Mouse (Mus musculus): ENCODE measurements around the gene Lmo7.

Lmo7 gene

DNA sequence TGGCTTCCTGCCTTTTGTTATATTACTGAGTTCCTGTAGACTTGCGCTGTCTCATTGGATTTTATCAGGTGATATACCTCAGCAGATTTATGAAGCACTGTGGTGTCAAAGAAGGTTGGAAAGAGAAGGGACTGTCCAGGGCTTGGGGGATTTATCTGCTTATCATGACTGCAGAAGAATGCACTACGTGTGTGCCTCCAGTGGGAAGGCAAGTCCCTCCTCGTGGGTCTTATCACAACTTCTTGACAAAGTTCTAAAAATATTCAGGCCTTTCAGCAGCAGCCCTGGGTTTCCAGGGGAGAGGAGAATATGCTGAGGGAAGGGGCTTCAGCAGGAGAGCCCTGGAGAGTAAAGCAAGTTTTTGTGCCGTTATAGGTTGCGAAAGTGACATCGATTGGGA lies 154.0 kb downstream of the Lmo7 start:
- no peak for DNase-seq

DNA sequence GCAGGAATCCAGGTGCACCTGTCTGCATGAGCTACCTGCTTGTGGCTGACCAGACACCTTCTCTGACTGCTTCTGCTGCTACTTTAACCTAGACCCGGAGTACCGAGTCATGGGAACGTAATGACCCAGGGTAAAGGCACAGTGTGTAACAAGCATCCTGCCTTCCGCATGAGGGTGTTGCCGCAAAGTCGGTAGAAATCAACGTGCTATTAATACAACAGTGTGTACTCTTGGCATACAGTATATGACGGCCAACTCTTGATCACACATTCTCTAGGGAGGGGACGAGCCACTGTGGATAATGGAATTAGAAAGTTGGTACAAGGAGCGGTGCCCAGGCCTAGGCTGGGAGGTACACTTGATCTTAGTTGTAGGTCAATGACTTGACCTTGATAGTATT lies 156.6 kb downstream of the Lmo7 start:
- DNase-seq = no peak

DNA sequence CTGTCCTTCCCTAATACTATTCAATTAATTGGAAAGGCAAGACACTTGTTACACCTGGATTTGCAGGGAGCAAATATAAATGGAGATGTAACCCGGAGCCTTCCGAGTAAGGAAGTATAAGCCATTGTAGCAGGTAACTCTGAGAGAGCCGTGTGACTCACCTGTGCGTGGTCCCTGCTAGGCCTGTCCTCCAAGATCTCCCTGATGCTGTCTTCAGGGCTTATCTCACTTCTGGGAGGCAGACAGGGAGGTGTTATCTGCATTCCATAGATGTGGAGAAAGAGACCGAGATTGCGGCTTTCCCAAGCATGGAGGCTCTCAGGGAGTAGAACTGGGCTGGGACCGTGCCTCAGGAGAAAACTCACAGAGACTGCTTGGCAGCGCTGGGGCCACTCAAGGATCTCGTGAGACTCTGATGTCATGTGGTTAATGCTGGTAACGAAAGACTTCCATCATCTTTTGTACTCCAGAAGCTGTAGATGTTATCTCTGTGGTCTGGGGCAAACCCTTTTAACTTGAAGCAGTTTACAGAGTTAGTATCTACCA lies 162.2 kb downstream of the Lmo7 start:
- no peak for DNase-seq

DNA sequence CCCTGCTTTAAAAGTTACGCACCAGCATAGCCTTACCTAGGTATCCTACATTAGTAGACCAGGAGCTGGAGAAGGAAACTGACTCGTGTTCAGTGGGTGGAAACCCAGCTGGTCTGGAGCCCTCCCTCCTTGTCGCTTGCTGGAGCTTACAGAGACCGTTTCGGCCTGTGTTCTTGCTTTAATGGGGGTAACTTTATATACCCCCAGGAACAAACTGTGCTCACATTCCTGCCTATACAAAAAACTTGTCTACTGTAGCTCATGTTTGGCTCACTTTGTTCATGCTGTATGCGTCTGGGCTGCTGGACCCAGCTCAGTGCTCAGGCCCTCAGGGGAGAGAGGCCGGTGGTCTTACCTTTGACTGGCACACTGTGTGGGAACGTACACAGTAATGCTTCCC lies 162.7 kb downstream of the Lmo7 start:
- no peak for DNase-seq

DNA sequence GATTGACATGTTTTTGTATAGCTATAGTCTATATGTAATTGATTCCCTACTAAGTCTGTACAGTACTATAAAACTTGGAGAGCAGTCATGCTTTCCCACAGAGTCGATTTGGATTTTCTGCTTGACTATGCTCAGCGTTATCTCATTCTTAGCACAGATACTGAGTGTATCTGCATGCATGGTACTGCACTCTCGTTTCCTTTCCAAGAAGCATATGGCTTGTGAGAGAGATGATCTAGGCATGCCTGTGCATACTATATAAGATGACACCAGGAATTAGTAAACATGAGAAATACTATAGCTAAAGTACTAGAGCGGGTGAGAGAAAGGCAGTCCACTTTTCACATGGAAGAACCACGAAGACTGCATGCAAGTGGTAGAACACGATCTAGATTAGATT lies 163.5 kb downstream of the Lmo7 start:
- no peak for DNase-seq

DNA sequence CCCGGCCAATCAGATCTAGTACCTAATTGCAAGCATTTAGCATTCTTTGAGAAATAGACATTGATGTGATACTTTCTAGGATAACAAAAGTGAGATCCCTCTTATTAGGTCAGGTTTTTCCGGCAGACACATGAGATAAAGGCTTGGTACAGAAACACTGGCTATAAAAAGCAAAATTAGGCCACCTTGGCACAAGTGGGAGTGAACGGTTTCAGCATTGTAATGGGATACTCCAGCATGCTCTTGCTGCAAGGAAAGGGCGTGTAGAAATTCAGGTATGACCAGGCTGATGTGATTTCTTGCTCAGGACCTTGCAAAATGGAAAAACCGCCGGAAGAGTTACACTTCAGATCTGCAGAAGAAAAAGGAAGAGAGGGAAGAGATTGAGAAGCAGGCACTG lies 168.5 kb downstream of the Lmo7 start:
- no peak for DNase-seq

DNA sequence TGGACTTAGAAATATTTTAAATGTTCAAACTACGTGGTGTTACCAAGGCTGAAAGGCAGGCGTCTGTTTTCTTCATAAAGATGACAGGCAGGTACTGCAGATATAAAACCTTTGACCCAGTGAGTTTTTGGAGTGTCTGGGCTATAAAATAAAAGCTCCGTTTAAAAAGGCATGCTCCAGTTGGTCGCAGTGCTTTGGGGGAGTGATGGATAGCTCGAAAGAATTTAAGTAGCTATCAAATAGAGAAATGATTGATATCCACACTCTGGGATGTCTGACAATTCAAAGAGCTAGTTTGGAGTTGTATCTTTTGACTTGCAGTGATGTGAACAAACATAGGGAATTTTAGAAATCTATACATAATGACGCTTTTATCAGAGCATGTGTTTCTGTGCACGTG lies 171.7 kb downstream of the Lmo7 start:
- DNase-seq = no peak

DNA sequence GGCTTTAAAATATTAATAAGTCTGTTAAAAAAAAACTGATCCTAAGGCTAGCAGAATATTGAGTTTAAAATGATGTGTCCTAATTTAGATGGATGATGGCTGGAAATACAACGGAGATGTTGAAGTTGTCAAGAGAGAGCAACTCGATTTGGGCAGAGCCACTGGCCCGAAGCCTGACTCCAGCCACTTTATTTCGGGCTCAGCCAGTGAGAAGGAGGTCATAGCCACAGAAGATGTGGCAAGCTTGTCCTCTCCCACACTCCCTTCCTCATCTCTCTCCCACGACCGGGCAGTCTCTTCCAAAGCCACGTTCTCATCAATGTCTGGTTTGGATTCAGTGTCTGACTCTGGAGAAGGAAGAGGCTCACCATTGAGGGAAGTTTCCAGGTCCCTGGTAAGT lies 172.2 kb downstream of the Lmo7 start:
- no peak for DNase-seq

DNA sequence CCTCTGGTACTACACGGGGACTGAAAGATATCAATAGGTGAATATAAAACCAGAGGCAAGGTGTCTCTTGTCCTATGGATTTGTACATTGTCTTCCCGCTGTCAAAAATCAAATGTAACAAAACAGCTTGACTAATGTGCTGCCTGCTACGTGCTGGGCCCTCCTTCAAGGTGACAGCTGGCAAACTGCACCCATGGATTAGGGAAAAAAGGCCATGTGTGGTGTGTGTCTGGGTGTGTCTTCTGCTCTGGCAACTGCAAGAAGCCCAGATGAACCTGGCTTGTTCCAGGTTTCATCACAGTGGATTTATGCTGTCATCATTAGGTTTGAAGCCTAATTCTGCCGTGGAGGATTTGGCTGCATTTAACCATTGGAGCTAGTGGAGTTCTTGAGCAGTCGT lies 174.0 kb downstream of the Lmo7 start:
- DNase-seq = no peak

DNA sequence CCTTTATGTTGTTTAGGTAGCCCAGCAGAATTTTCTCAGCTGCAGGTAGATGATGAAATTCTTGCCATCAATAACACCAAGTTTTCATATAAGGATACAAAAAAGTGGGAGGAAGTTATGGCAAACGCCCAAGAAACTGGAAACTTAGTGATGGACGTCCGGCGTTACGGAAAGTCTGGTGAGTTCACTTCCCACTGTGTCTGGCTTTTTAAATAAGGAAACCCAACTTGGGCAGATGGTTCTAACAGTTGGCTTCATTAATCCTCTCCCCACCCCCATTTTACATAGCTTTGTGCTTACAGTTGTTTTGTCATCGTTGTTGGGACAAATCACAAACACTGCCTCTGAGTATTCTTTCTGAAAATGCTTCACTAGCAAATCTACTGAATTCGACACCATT lies 182.2 kb downstream of the Lmo7 start:
- no peak for DNase-seq

DNA sequence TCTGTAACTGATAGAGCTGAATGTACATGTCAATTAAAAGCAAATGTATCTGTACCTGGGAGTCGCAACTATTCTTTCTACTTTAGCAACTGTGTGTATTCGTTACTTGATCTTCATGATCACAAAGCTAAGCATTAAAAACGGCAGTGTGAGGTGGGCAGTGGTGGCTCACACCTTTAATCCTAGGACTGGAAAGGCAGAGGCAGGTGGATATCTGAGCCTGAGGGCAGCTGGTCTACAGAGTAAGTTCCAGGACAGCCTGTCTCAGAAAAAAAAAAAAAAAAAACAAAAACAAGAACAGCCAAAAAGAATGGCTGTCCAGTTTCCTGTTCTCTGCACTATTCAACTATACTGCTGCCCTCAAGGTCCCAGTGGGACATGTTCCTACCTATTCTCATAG lies 182.6 kb downstream of the Lmo7 start:
- DNase-seq = no peak

DNA sequence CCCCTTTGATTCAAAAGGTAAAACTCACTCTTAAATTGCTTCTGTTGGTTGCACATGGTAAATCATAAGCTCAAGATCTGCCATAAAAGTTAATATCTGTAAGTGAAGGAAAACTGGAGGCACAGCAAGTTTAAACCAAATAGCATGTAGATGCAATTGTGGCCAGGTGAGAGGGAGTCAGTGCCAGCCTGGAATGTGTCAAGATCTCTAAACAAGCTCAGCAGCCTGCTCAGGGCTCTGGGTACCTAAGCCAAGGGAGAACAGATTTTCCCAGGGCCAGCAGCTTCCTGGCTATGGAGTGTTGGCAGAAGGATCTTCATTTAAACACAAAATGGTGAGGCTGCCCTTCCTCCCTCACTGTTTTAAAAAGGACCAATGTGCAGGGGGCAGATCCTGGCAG lies 184.6 kb downstream of the Lmo7 start:
- no peak for DNase-seq

DNA sequence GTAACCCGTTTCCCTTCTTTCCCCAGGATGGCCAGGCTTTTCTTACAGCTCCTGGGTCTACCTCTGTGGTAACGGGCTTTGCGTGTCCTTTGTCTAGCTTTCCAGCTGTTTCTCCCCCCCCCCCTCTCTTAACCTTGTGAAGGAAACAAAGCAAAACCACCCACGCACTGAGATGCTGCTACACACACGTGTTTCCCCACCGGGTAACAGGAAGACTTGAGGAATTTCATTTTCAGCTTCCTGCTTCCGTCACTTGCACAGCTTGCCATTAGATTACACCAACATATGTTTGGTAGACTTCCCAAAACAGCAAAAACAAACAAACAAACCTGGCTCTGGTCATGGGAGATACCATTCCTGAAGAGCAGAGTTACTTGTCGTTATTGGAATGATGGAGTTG lies 186.1 kb downstream of the Lmo7 start:
- no peak for DNase-seq

DNA sequence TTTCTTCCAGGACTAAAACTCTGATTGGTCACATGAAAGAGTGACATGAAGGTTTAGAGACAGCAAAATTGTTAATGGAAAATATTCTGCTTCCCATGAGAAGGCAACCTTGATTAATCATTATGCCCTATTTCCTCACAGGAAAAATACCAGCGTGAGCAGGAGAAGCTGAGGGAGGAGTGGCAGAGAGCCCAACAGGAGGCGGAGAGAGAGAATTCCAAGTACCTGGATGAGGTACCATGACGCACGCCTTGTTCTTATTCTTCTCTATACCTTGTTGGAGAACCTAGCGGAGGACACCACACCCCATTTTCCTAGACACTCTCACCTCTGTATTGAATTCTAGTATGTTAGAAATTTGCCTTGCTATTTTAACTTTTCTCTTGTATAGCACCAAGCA lies 188.7 kb downstream of the Lmo7 start:
- no peak for DNase-seq

DNA sequence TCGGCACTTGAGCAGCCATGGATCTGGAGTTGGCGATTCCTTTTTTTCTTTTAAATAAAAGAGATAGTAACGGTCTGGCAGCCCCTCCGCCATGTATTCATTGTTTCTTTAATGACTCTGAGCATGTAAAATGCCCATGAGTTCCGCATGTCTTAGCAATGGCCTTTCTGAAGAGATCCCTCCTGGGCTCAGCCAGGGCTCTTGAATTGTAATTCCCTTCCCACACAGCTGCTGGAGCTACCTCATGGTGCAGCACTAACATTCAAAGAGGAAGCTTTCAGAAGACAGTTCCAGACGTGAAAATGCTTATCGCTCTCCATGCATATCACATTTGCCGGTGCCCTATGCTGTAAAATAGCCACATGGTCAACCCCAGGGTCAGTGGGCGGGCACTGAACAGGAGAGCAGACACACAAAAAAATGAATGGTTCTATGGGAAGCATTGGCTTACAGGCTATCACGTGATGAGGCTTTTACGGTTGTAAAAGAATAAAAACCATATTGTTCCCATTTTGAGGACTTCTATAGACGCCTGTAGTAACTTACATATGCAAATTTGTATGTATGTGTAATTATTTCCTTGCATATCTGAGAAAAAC lies 198.0 kb downstream of the Lmo7 start:
- DNase-seq = no peak

DNA sequence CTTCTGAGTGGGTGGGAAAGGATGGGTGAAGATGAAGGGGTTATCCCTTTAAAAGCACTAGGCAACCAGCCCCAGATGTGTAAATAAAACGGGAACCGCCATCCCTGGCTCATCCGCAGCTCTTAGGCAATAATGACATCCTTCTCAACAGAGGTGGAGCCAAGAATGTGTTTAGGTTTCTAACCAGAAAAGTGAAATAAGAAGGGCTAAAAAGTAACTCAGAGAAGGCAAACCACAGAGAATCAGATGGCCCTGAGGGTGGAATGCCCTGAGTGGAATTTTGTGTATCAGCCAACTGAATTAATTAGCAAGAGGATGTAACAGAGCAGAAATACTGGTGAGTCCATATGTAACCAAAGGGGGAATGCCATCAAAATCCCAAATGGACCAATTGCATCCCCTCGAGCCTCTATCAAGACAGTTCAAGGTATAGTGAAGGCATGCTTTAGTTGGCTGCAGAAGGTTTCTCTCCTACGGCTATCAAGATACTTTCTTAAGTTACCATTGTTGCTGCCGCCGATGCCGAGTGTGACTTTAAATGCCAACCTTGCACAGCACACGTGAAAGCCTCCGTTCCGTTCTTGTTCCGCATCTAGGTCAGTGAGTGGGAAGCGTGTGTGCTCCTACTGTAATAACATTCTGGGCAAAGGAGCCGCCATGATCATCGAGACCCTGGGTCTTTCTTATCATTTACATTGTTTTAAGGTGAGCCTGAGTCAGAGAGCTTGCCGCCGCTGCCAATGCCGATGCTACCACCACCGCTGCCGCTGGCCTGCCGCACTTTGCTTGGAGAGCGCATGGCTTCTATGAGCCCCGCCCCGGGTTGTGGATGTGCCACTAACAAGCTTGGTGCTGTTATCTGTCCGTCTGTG lies 201.1 kb downstream of the Lmo7 start:
- DNase-seq = no peak

DNA sequence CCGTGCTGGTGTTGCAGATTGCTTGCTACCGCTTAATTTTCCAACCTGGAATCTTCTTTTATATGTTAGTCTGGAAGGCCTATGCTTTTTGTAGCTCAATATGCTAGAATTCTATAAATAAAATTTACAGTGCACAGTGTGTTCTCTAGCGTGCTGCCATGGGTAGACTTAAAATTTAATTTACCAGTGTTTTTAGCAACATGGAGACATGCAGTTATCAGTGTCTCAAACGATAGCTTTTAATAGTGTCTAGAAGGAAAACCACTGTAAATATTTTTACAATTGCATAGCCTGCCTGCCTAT lies 201.6 kb downstream of the Lmo7 start:
- no peak for DNase-seq

DNA sequence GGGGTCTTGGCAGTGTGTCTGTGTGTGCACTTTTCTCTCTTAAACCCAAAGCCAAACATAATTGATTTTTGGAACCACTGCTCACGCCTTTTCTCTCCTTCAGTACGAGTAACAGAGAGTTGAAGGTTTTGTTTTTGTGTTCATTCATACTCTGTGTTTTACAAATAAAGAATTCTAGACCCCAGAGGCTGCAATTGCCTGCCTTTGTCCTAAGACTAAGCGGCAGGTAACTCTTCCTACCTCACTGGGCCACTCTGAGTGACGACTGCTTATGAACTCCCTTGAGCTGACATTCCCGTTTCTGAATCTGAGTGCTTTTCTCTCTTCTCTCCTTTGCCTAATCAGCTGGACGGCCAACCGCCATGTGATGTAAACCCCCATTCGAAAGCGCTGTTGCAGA lies 203.8 kb downstream of the Lmo7 start:
- no peak for DNase-seq

DNA sequence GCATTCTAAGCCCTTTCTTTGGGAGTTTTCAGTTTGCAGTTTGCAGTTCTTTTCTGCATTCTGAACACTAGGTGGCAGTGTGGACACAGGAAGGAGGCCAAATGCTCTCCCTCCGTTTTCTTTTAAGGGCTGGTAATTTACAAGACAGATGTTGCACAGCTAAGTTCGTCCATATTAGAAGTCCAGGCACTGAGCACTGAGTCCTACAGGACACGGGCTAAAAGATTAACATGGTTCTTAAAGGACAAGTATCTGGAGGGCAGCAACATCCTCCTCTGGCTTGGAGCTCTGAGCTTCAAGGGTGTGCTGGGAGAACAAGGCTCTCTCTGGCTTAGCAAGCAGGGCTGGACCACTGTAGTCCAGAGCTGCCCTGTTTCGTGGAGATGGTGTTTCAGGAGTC lies 213.2 kb downstream of the Lmo7 start:
- no peak for DNase-seq

DNA sequence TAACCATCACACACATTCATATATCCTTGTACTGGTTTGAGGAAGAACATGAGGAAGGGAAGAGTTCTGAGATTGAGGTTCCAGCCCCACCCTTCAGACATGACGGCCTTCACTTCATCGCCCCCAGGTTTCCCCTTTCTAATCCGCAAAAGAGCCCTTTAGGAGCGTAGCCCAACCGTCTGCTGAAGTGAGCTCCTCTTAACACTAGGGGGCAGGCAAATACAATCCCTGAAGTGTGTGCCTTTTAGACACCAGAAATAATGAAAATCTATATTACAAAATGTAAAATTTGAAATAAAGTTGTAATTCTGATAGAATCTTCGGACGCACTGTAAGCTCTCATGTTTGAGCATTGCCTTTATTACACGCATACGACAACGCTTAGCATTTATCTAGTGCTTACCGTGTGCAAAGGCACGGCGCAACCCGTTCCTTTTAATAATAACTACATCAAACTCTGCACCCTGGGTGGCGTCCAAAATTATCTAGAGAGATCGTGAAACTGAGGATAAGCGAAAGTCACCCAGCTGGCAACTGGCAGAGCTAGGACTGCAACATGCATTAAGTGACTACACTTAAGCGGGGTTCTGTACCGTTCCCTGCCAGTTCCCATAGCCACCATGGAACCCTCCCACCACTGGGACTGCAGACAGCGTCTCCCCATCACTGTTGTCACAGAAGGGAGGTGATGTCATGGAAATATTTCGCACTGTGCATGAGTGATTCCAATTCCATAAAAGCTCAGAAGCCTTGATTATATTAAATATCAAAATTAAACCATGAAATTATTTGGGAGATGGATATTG lies 217.2 kb downstream of the Lmo7 start:
- no peak for DNase-seq

DNA sequence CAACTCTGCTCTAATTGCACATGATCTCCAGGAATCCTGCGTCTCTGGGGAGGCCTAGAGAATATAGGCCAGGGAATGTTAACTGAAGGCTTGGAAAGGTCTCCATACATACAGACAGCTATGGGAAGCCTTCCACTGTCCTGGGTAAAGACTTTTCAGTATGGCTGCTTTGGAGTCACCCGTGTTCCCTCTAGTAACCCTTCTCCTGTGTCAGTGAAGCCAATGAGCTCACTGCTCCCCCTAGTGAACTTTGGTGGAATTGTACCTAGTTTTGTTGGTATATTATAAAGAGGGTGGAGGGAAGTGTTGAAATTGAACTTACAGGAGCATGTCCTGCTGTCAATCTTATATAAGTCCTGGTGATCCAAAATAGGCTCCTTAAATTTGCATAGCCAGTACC lies 219.4 kb downstream of the Lmo7 start:
- DNase-seq = no peak

DNA sequence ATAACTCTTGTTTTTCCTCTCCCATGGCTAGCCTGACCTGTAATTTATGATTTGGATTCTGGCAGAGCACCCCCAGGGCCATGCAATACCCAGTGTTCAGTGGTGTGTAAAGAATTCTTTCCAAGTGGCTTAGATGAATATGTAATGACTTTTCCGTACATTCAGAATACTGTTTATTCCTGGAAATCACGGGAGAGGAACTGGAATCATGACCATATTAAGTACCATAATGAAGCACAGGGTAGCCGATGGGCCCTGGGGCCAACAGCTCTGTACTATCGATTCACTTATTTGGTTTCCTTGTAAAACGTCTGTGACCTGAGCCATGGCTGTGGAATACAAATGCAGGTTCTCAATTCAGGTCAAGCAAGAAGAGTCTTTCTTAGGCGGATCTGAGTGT lies 221.3 kb downstream of the Lmo7 start:
- no peak for DNase-seq

DNA sequence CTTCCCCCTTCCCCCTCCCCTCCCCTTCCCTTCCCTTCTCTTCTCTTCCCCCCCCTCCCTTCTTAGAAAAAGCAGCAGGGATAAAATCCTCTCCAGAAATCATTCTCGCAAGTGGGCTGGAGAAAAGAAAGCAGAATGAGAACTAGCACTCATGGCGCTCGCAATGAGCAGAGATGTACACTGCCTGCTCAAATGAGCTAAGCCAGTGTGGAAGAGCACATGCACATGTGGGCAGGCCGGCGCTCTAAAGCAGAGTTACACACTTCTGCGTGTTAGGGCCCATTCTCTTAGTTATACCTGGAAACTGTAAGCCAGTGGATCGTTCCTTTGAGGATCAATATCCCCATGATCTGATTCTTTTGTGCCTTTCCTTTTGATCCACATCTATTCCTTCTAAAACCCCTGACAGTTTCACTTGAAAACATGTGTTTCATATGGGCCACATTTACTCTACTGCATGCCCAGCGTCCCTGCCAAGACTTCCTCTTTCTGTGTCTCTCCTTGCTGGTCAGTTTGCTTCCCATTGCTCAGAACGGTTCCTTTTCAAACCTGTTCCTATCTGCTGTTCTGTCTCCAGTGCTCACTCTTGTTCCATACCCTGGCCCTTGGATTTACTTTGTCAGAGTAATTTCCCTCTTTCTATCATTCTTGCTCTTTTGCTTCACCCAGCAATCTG lies 224.2 kb downstream of the Lmo7 start:
- DNase-seq = no peak
